Mouse (Mus musculus): ENCODE results near the gene Cst12. TPM values are rescaled to one million over a fixed set of nuclear protein-coding genes. Genes with fewer than 3 reads are reported as not detected.

Cst12 gene
- total and polyA plus RNA-seq, 3 experiments = not detected

GRCm38 (mm10) chr2:148781709-148782108 is 7.5 kb upstream of the Cst12 start, which contains the start of gene 8030411F24Rik:
TSS of gene 8030411F24Rik (plus strand) at chr2:148782009.
- Histone ChIP-seq H3K36me3 (ENCODE audit: control insufficient read depth in 1 of 2, insufficient read depth in 2 of 2, low read length in 2 of 2) (no peaks in the 10 kb centered on the region), H3K79me2 (ENCODE audit: control insufficient read depth, insufficient read depth, low read length, poor library complexity) (no peaks in the 10 kb centered on the region), H3K4me1 (ENCODE audit: control insufficient read depth in 1 of 2, insufficient read depth in 2 of 2, low read length in 2 of 2) (no peaks in the 10 kb centered on the region), H3K27ac (ENCODE audit: control insufficient read depth, low read depth, low read length) (no peak within 1 kb of the TSS), H3K9me3 (replicated peaks; ENCODE audit: insufficient read depth, low read length) (no peaks in the 10 kb centered on the region), H3K27me3 (ENCODE audit: control insufficient read depth in 1 of 2, insufficient read depth in 2 of 2, low read length in 2 of 2) (no peaks in the 10 kb centered on the region), H3K4me3 (ENCODE audit: control insufficient read depth in 1 of 2, insufficient read depth in 1 of 2, low read depth in 2 of 2, low read length in 2 of 2) (no peak within 1 kb of the TSS), H3K9ac (ENCODE audit: control insufficient read depth, low read depth, low read length, poor library complexity, severe bottlenecking) (no peak within 1 kb of the TSS)
- TF ChIP-seq CHD2 (IDR thresholded peaks at IDR 0.05; ENCODE audit: low read length) (no peak), TBP (IDR thresholded peaks at IDR 0.05; ENCODE audit: low read depth, low read length) (no peak), MEF2A (IDR thresholded peaks at IDR 0.05; ENCODE audit: extremely low read depth, insufficient replicate concordance, low read depth, low read length, poor library complexity, severe bottlenecking) (no peak), GATA1 (IDR thresholded peaks at IDR 0.05; ENCODE audit: low read depth, low read length) (no peak), MXI1 (IDR thresholded peaks at IDR 0.05; ENCODE audit: low read depth, low read length) (no peak), GABPA (IDR thresholded peaks at IDR 0.05; ENCODE audit: low read depth, low read length) (no peak)
- DNase-seq (ENCODE audit: low read depth, low spot score) = no peak

- no peaks in the 10 kb centered on the region for H3K4me1 ChIP-seq (ENCODE audit: control insufficient read depth in 1 of 2, insufficient read depth in 2 of 2, low read length in 2 of 2)
- no peaks in the 10 kb centered on the region for H3K79me2 ChIP-seq (ENCODE audit: control insufficient read depth, insufficient read depth, low read length, poor library complexity)
- TF ChIP-seq MEF2A (IDR thresholded peaks at IDR 0.05; ENCODE audit: extremely low read depth, insufficient replicate concordance, low read depth, low read length, poor library complexity, severe bottlenecking) (no peak), MAX (IDR thresholded peaks at IDR 0.05; ENCODE audit: low read length) (no peak), TBP (IDR thresholded peaks at IDR 0.05; ENCODE audit: low read depth, low read length) (no peak), RCOR1 (IDR thresholded peaks at IDR 0.05; ENCODE audit: low read depth, low read length) (no peak), HCFC1 (IDR thresholded peaks at IDR 0.05; ENCODE audit: low read depth, low read length) (no peak), TAL1 (IDR thresholded peaks at IDR 0.05; ENCODE audit: low read length) (no peak), NRF1 (IDR thresholded peaks at IDR 0.05; ENCODE audit: insufficient read depth, low read depth, low read length, poor library complexity, severe bottlenecking) (no peak), EP300 (IDR thresholded peaks at IDR 0.05; ENCODE audit: low read depth in 1 of 2, low read length in 2 of 2) (no peak), ZKSCAN1 (IDR thresholded peaks at IDR 0.05; ENCODE audit: low read depth, low read length) (no peak), USF2 (IDR thresholded peaks at IDR 0.05; ENCODE audit: borderline replicate concordance in 1 of 2, insufficient read depth in 1 of 2, low read depth in 1 of 2, low read length in 2 of 2) (no peak)
- H3K9me3 ChIP-seq (replicated peaks; ENCODE audit: insufficient read depth, low read length) = no peaks in the 10 kb centered on the region
- no peak within 1 kb of the TSS for H3K4me3 ChIP-seq (ENCODE audit: control insufficient read depth in 1 of 2, insufficient read depth in 1 of 2, low read depth in 2 of 2, low read length in 2 of 2)
- no peaks in the 10 kb centered on the region for H3K27me3 ChIP-seq (ENCODE audit: control insufficient read depth in 1 of 2, insufficient read depth in 2 of 2, low read length in 2 of 2)
- H3K27ac ChIP-seq (ENCODE audit: control insufficient read depth, low read depth, low read length) = no peak within 1 kb of the TSS
- H3K36me3 ChIP-seq (ENCODE audit: control insufficient read depth in 1 of 2, insufficient read depth in 2 of 2, low read length in 2 of 2) = no peaks in the 10 kb centered on the region
- DNase-seq (ENCODE audit: low read depth, low spot score) = no peak
- H3K9ac ChIP-seq (ENCODE audit: control insufficient read depth, low read depth, low read length, poor library complexity, severe bottlenecking) = no peak within 1 kb of the TSS
These were observed 9.3 kb downstream of the Cst12 start, which contains the start of gene Cst8 for GRCm38 (mm10) chr2:148798485-148798884. TSS of gene Cst8 (plus strand) at chr2:148798785.

All from MEL (cell line).